In genomic region chr8:10596353-10596752, GRCm38 (mm10) we compare ENCODE assay signal across 23 mouse cellular contexts.
A peak's percentile ranks its signal among the peaks of the same experiment; 100 is the strongest.
DNase-seq lines count a peak whose midpoint lies in the region; ATAC-seq and TF ChIP-seq lines count a peak whose summit lies in the region.
"Had no signal": no experiment of that assay in that cellular context is flagged by ENCODE, and none has a peak within 500 bp of the region (broad histone marks: within the 10 kb centered on the region; RNA-seq: fewer than 3 reads in every experiment).

No protein-coding gene starts in this region.

- H3K27me3 ChIP-seq in liver, adult 2 months (ENCODE audit: control insufficient read depth, insufficient read depth, low read length), result no peaks in the 10 kb centered on the region
- no peaks in the 10 kb centered on the region for H3K27me3 ChIP-seq in liver, embryonic 12.5 days (replicated peaks)
- H3K27me3 ChIP-seq: embryonic facial prominence, embryonic 15.5 days; forebrain, embryonic 15.5 days had no signal

- no peak for TF ChIP-seq POLR2A in liver, adult 2 months (IDR thresholded peaks at IDR 0.05; ENCODE audit: extremely low read depth, insufficient read depth, low read length)

- H3K36me3 ChIP-seq in liver, adult 2 months (ENCODE audit: control insufficient read depth, insufficient read depth, low read length), result no peaks in the 10 kb centered on the region
- H3K36me3 ChIP-seq in liver, embryonic 12.5 days, result no peaks in the 10 kb centered on the region
- H3K36me3 ChIP-seq: embryonic facial prominence, embryonic 13.5 days; embryonic facial prominence, embryonic 15.5 days; forebrain, embryonic 15.5 days; G1E had no signal

- no peaks in the 10 kb centered on the region; the same call in 1 of the 2 replicates for H3K4me1 ChIP-seq in liver, adult 2 months (ENCODE audit: control insufficient read depth, insufficient read depth, low read length)
- no peaks in the 10 kb centered on the region for H3K4me1 ChIP-seq in liver, embryonic 12.5 days
- H3K4me1 ChIP-seq: embryonic facial prominence, embryonic 13.5 days; embryonic facial prominence, embryonic 15.5 days; forebrain, embryonic 15.5 days had no signal

- TF ChIP-seq CTCF in liver, adult 2 months (IDR thresholded peaks at IDR 0.05; ENCODE audit: low read depth, low read length), result no peak

- H3K4me3 ChIP-seq in liver, adult 2 months (ENCODE audit: insufficient read depth, low read depth, low read length), result no peak overlapping the region
- no peak overlapping the region for H3K4me3 ChIP-seq in liver, embryonic 12.5 days
- H3K4me3 ChIP-seq: embryonic facial prominence, embryonic 13.5 days; embryonic facial prominence, embryonic 15.5 days; erythroblast, embryonic 14.5 days; forebrain, embryonic 13.5 days; forebrain, embryonic 15.5 days had no signal

- no peak for ATAC-seq in liver, embryonic 12.5 days
- peak; percentile 57 for ATAC-seq in megakaryocyte, adult 5-6 weeks (ENCODE audit: poor library complexity, severe bottlenecking)
- ATAC-seq: activated CD4-positive, CD25-positive, alpha-beta regulatory T cell, adult 4 months; forebrain, embryonic 13.5 days; forebrain, embryonic 15.5 days; forebrain, postnatal 0 days; Patski had no signal

- H3K4me2 ChIP-seq in liver, embryonic 12.5 days, result no peak overlapping the region
- H3K4me2 ChIP-seq: embryonic facial prominence, embryonic 13.5 days; embryonic facial prominence, embryonic 15.5 days; forebrain, embryonic 13.5 days; forebrain, embryonic 15.5 days had no signal

- no peaks in the 10 kb centered on the region for H3K79me2 ChIP-seq in liver, adult 2 months (ENCODE audit: control insufficient read depth, insufficient read depth, low read length)

- 90% methylated on average over 3 of the region's 3 CpGs for WGBS in liver, adult 2 months
- 50% methylated on average over 3 of the region's 3 CpGs for WGBS in liver, embryonic 12.5 days (ENCODE audit: insufficient replicate concordance)

- peak; percentile 16 for DNase-seq in liver, adult 2 months (ENCODE audit: extremely low read depth, low read depth, low spot score)
- no peak for DNase-seq in cerebellum, adult 9-11 months
- no peak for DNase-seq in layer of hippocampus, adult 8-10 months (ENCODE audit: low spot score in 2 of 2)
- DNase-seq: adrenal gland, adult 8-10 months; adrenal gland, postnatal 14 days; adrenal gland, postnatal 36 days; cerebellum, adult 11-12 months; cerebellum, adult 2 months; cerebellum, adult 9-10 months; cerebellum, postnatal 14 days; cerebellum, postnatal 36 days; embryo, embryonic 11 days; forebrain, postnatal 0 days had no signal

- H3K9ac ChIP-seq in liver, adult 2 months (ENCODE audit: low read depth, low read length), result no peak overlapping the region
- no peak overlapping the region for H3K9ac ChIP-seq in liver, embryonic 12.5 days
- H3K9ac ChIP-seq: embryonic facial prominence, embryonic 13.5 days; embryonic facial prominence, embryonic 15.5 days; forebrain, embryonic 13.5 days; forebrain, embryonic 15.5 days; forebrain, postnatal 0 days had no signal

- H3K9me3 ChIP-seq in liver, embryonic 12.5 days (replicated peaks), result no peaks in the 10 kb centered on the region
- H3K9me3 ChIP-seq: embryonic facial prominence, embryonic 13.5 days; embryonic facial prominence, embryonic 15.5 days; forebrain, embryonic 13.5 days; forebrain, embryonic 15.5 days; G1E had no signal

- H3K27ac ChIP-seq in liver, adult 2 months (replicated peaks; ENCODE audit: insufficient read depth, low read depth, low read length), result no peak overlapping the region
- H3K27ac ChIP-seq in liver, embryonic 12.5 days, result no peak overlapping the region
- H3K27ac ChIP-seq: embryonic facial prominence, embryonic 13.5 days; embryonic facial prominence, embryonic 15.5 days; forebrain, embryonic 13.5 days; forebrain, embryonic 15.5 days had no signal
